Mouse (Mus musculus) Muller cell, postnatal 12 days (primary cell): ENCODE data around the gene Rps2.
A peak's percentile ranks its signal among the peaks of the same experiment; 100 is the strongest.
"Not testable (repeated sequence)": the region's sequence is repeated elsewhere in the genome, so short reads cannot be mapped to it uniquely, and the experiment has no call there.

Source experiments
- DNase-seq: peaks from one replicate; pipeline ENCODE4 v3.0.0-alpha.2; 2015; ENCODE audit errors: inconsistent ontology term

Rps2 gene

DNA sequence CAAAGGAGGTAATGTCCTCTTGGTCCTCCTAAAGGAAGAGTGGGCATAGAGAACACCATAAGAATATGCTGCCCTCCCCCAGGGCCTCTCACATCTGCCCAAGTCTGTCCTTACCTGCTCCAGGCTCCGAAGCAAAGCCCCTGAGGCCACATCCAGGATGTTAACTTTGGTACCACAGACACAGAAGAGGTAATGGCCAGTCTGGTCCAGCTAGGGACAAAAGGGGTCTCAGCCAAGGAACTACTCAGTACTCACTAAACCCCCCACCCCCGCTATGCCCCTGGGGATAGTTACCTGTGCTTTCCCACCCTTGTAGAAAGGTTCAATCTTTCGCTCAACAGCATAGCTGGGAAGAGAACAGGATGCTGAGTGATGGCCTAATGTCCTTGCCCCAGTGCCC, 12.1 kb upstream of the Rps2 start:
- DNase-seq, result no peak

- peak; percentile 89 for DNase-seq
These were observed 10.7 kb upstream of the Rps2 start, which contains the start of gene Tbl3 for GRCm38 (mm10) chr17:24706982-24707800. Gene Tbl3 (minus strand): TSS chr17:24707660.

DNA sequence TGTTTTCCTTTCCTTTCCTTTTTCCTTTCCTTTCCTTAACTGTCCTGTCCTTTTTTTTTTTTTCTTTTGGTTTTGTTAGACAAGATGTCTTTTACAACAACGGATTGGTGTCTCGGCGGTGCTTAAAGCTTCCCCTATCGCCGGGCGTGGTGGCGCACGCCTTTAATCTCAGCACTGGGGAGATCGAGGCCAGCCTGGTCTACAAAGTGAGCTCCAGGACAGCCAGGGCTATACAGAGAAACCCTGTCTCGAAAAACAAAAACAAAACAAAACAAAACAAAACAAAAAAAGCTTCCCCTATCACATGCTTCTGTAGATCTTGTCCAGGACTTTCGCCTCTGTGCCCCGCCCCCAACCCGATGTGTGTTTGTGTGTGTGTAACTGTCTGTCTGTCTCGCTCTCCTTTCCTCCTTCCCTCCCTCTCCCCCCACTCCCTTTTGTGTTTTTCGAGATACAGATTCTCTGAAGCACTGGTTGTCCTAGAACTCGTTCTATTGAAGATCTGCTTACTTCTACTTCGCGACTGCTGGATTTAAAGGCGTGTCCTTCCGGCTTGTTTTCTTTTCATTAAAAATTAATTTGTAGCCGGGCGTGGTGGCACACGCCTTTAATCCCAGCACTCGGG, 10.0 kb upstream of the Rps2 start:
- DNase-seq, result peak; percentile 59

- no peak for DNase-seq
These were observed 9.3 kb upstream of the Rps2 start for GRCm38 (mm10) chr17:24708646-24709045.

DNA sequence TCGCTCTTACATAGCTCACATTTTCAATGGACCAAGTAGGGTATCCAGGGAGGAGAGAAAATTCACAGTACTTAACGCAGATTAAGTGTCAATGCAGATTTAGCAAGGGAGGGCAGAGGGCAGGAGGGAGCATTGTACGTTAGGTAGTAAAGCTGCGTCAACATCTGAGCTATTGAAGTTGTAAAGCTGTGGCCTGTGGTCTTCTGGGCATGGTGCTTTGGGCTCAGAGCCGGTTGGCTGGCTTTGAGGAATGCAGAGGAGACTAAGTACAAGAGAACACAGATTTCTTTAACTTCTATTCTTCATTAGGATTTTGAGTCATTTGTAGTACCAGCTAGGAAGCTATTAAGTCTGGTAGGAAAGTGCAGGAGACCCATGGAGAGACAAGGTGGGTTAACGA, 2.4 kb upstream of the Rps2 start:
- peak; percentile 42 for DNase-seq

DNA sequence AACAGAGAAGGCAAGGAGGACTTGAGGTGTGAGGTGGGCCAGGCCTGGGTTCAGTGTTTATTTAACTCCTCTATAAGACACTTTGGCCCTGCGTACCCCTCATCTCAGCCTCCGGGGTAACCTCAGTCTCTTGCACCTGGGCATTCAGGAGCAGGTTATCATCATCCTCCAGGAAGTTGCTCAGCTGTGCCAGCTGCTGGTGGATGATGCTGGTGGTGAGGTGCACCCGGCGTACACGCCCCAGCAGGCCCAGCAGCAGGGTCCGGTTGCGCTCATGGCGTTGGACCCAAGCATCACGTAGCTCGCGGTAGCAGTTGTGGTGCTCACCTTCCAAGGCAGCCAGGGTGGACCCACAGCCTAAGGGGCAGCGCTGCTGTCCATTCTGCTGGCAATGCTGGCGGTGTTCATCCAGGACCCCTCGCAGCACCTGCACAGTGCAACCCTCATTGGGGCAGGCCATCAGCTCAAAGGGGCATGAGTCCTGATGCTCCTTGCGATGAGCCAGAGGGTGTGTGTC, 1.7 kb upstream of the Rps2 start:
- DNase-seq, result no peak

DNA sequence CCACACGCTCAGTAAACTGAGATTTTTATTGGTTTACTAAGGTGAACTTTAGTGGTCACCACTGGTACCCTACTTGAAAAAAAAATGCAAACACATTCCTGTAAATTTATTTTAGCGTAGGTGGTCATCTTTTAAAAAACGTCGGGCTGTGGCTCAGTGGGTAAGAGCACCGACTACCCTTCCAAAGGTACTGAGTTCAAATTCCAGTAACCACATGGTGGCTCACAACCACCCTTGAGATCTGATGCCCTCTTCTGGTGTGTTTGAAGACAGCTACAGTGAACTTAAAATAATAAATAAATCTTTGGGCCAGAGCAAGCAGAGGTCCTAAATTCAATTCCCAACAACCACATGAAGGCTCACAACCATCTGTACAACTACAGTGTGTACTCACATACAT, 1.0 kb downstream of the Rps2 start:
- not testable (repeated sequence) for DNase-seq

GRCm38 (mm10) chr17:24719494-24720222, 1.7 kb downstream of the Rps2 start:
- DNase-seq, result peak; percentile 98

DNA sequence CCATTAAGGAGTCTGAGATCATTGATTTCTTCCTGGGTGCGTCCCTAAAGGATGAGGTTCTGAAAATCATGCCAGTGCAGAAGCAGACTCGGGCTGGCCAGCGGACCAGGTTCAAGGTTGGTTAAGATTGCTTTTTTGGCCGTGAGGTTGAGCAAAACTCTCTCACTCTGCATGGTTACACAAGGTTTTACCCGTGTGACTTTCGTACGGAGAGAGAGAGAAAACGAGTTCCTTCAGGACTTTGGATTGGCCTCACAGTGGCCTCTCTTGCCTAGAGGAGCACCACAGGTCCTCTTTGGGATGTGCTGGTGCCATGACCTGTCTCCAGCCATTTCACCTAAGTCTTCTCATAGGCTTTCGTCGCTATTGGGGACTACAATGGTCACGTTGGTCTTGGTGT, 2.7 kb downstream of the Rps2 start:
- not testable (repeated sequence) for DNase-seq

DNA sequence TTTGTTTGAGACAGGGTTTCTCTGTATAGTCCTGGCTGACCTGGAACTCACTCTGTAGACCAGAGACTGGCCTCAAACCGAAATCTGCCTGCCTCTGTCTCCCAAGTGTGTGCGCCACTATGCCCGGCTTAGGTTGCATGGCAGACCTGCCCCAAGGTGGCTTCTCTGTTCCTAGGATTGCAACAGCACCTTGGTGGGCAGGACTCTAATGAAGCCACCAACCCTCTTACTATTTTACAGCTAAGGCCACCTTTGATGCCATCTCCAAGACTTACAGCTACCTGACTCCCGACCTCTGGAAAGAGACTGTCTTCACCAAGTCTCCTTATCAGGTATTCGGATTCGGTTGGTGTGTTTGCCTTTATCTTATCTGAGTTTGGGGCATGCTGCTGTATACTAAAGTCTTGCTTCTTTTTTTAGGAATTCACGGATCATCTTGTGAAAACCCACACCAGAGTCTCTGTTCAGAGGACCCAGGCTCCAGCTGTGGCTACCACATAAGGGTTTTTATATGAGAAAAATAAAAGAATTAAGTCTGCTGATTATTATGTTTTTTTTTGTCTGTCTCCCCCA, 3.6 kb downstream of the Rps2 start:
- not testable (repeated sequence) for DNase-seq

GRCm38 (mm10) chr17:24722220-24722924, 4.5 kb downstream of the Rps2 start:
- DNase-seq, result no peak

- peak; percentile 26 for DNase-seq
These were observed 5.4 kb downstream of the Rps2 start for GRCm38 (mm10) chr17:24723122-24723880.

GRCm38 (mm10) chr17:24723881-24724180, 5.9 kb downstream of the Rps2 start:
- DNase-seq, result no peak

GRCm38 (mm10) chr17:24724184-24724583, 6.3 kb downstream of the Rps2 start, which contains the start of gene Ndufb10:
Gene Ndufb10 (minus strand): TSS chr17:24724478.
- peak; percentile 93 for DNase-seq

- DNase-seq, result no peak
These were observed 7.9 kb downstream of the Rps2 start for GRCm38 (mm10) chr17:24725637-24726390.

- no peak for DNase-seq
These were observed 9.7 kb downstream of the Rps2 start, which contains the start of gene Rpl3l for GRCm38 (mm10) chr17:24727618-24728017. Gene Rpl3l (plus strand): TSS chr17:24727820.

DNA sequence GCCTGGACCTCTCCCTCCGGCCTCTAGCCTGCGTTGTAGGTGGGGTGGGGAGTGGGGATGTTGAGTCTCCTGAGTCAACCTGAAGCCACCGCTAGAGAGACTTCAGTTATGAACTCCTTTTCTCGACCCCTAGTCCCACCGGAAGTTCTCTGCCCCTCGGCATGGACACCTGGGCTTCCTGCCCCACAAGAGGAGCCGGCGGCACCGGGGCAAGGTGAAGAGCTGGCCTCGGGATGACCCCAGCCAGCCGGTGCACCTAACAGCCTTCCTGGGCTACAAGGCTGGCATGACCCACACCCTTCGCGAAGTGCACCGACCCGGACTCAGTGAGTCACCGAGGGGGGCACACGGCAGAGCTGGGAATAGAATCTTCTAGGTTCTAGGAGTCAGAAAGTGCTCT, 10.3 kb downstream of the Rps2 start:
- no peak for DNase-seq

- DNase-seq, result no peak
These were observed 11.2 kb downstream of the Rps2 start for GRCm38 (mm10) chr17:24729067-24729466.

DNA sequence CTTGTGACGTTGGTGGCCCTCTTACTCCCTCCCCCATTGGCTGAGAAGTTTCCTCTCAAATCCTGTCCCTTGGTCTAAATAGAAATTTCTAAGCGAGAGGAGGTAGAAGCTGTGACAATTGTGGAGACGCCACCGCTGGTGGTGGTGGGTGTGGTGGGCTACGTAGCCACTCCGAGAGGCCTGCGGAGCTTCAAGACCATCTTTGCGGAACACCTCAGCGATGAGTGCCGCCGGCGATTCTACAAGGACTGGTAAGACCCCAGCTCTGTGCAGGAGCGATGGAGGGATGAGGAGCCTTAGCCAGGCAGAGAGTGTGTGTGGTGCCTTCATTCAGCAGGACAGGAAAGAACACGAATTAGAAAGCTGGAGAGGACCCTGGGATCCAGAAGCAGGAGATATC, 12.9 kb downstream of the Rps2 start:
- no peak for DNase-seq
